Mouse (Mus musculus): Measurements from ENCODE around the gene Adgrg5. TPM values are rescaled to one million over a fixed set of nuclear protein-coding genes. Genes with fewer than 3 reads are reported as not detected.

Adgrg5 gene
- total RNA-seq (2015; ENCODE audit: low replicate concordance) (not detected in 2 replicates), total RNA-seq (2017; ENCODE audit: low replicate concordance) (0.39 TPM in 1 of 2 replicates, not detected in the other)

GRCm38 (mm10) chr8:94923405-94923804 lies at the start of gene Adgrg5:
Gene Adgrg5 (plus strand): TSS chr8:94923694.
- ATAC-seq (replicated peaks; ENCODE audit: low FRiP score, poor library complexity, severe bottlenecking), result no peak

GRCm38 (mm10) chr8:94874358-94874757 lies 49.1 kb upstream of the Adgrg5 start:
- peak; percentile 67 for ATAC-seq (replicated peaks; ENCODE audit: low FRiP score, poor library complexity, severe bottlenecking)

GRCm38 (mm10) chr8:94875096-94875870 lies 48.2 kb upstream of the Adgrg5 start:
- peak; percentile 20 for ATAC-seq (replicated peaks; ENCODE audit: low FRiP score, poor library complexity, severe bottlenecking)

- ATAC-seq (replicated peaks; ENCODE audit: low FRiP score, poor library complexity, severe bottlenecking), result peak; percentile 12; the same call in 1 of the 2 replicates
Measured at GRCm38 (mm10) chr8:94875871-94876150, 47.7 kb upstream of the Adgrg5 start.

- ATAC-seq (replicated peaks; ENCODE audit: low FRiP score, poor library complexity, severe bottlenecking), result peak; percentile 77
Measured at GRCm38 (mm10) chr8:94876197-94876730, 47.2 kb upstream of the Adgrg5 start, which contains the start of gene Dok4. Gene Dok4 (minus strand): TSS chr8:94876330.

- no peak for ATAC-seq (replicated peaks; ENCODE audit: low FRiP score, poor library complexity, severe bottlenecking)
Measured at GRCm38 (mm10) chr8:94876820-94877219, 46.7 kb upstream of the Adgrg5 start.

DNA sequence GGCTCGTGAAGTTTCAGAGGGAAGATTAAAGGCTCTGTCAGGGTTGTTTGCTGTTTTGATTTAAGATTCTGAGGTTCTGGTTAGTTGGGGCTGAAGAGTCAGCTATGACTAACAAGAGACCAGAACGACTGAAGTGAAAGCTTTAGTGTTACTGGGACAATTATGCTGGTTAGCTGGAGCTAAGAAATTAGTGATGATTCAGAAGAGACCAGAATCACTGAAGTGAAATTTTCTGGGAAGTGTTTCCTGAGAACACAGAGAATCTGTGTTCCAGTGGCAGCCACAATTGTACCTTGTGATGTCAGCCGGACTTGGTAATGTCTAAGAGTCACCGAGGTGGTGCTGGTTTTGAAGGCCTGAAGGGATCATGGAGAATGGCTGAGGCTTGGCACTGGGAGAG lies 42.8 kb upstream of the Adgrg5 start:
- ATAC-seq (replicated peaks; ENCODE audit: low FRiP score, poor library complexity, severe bottlenecking), result no peak

GRCm38 (mm10) chr8:94888383-94889036 lies 35.0 kb upstream of the Adgrg5 start:
- ATAC-seq (replicated peaks; ENCODE audit: low FRiP score, poor library complexity, severe bottlenecking), result 0 out of 2 replicates have a peak, but pooled peaks have one; percentile 20

GRCm38 (mm10) chr8:94892917-94893316 lies 30.6 kb upstream of the Adgrg5 start:
- ATAC-seq (replicated peaks; ENCODE audit: low FRiP score, poor library complexity, severe bottlenecking), result no peak

DNA sequence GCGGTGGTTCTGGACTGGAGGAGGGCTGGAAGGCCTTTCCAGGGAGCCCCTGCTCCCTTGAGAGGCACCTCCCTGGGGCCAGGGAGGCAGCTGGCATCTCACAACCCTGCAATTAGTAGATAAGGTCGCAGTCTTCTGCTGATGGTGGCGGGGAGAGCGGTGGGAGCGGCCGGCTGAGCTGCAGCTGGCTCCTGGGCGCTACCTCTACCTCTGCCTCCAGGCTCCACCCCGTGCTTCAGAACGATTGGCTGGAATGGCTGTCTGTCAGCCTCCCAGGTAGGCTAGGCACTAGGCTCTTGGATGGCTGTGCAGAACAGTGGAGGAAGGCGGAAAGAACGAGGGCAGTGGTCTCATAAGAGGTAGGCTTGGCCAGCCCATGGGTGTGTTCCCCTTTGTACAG lies 24.2 kb upstream of the Adgrg5 start:
- peak; percentile 94 for ATAC-seq (replicated peaks; ENCODE audit: low FRiP score, poor library complexity, severe bottlenecking)

DNA sequence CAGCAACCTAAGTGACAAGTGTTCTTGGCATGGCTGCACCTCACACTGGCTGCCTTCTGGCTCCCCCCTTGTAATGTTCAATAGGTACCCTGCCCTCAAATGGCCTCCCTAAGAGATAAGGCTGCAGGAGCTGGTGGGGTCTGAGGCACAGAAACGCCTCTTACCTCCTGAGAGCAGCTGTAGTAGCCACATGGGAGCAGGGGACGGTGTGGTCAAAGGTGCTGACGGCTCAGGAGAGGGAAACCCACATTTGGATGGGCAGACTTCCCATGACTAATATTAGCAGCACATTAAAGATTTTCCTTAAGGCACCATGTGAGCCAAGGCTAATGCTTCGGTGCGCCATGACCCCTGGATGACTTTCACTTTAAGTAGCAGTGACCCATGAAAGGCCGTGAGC lies 22.9 kb upstream of the Adgrg5 start:
- ATAC-seq (replicated peaks; ENCODE audit: low FRiP score, poor library complexity, severe bottlenecking), result no peak

GRCm38 (mm10) chr8:94901031-94901430 lies 22.5 kb upstream of the Adgrg5 start:
- no peak for ATAC-seq (replicated peaks; ENCODE audit: low FRiP score, poor library complexity, severe bottlenecking)

- ATAC-seq (replicated peaks; ENCODE audit: low FRiP score, poor library complexity, severe bottlenecking), result no peak
Measured at GRCm38 (mm10) chr8:94903709-94904108, 19.8 kb upstream of the Adgrg5 start.

GRCm38 (mm10) chr8:94904450-94905175 lies 18.9 kb upstream of the Adgrg5 start:
- ATAC-seq (replicated peaks; ENCODE audit: low FRiP score, poor library complexity, severe bottlenecking), result no peak

- no peak for ATAC-seq (replicated peaks; ENCODE audit: low FRiP score, poor library complexity, severe bottlenecking)
Measured at GRCm38 (mm10) chr8:94907591-94908300, 15.7 kb upstream of the Adgrg5 start.

DNA sequence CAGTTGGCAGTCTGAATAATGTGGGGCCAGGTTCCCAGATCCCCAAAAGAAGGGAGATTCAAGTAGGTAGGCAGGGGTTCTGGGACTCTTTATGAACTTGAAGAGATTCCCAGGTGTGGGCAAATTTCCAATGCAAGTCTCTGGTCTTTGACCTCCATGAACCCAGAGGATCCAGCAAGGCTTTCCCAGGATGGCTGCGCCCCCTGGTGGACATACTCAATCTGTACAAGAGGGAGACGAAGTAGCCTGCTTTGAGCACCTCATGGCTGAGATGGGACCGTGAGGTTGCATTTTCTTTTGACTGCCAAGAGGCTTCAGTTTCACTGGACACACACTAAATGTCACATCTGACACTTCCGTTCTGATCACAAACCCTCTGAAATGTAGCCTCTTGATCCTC lies 14.6 kb upstream of the Adgrg5 start:
- peak; percentile 85 for ATAC-seq (replicated peaks; ENCODE audit: low FRiP score, poor library complexity, severe bottlenecking)

DNA sequence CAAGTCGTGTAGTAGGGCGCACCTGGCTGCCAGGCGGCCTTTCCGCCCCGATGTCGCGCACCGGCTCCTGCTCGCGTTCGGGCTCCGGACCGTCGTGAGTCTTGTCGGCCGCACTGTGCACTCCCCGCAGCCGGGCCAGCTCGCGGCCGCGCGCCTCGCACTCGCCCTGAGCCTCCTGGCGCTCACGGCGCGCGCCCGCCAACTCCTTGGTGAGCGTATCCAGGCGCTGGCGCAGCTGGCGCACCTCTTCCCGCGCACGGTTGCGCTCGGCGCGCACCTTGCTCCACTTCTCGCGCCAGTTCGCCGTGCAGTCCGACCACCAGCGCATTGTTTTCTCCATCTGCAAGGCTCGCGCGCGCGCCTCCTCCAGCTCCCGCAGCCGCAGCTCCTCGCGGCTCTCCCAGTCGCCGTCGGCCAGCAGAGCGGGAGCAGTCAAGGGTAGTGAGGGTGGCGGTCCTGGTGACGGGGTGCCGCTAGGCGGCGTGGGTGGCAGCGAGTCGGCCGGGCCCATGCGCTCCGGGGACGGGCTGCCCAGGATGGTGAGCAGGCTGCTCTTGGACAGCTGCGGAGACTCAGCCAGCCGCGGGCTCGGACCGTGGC lies 10.3 kb upstream of the Adgrg5 start:
- no peak for ATAC-seq (replicated peaks; ENCODE audit: low FRiP score, poor library complexity, severe bottlenecking)

DNA sequence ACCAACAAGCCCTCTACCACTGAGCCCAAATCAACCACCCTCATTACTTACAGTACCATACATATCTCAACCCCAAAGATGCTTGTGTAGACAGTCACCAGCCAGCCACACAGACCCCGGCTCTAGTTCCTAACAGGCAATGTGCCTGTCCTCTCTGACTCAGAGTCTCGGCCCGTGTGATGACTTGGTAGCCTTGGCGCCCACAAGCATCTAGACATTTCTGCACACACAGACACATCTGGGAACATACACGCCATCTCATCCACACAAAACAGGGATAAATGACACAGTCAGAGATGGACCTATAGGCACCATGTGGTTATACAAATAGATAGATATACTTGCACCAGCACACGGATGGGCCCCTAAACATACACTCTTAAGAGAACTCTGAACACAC lies 9.2 kb upstream of the Adgrg5 start:
- ATAC-seq (replicated peaks; ENCODE audit: low FRiP score, poor library complexity, severe bottlenecking), result no peak

- no peak for ATAC-seq (replicated peaks; ENCODE audit: low FRiP score, poor library complexity, severe bottlenecking)
Measured at GRCm38 (mm10) chr8:94914701-94915101, 8.8 kb upstream of the Adgrg5 start.

All from erythroid progenitor cell, adult 5-6 weeks (primary cell).